Mouse (Mus musculus) c-Kit-positive CD71-positive TER-119-positive erythroid progenitor cells, embryonic 14.5 days (primary cell): ENCODE results near the gene Ttc23l.
A peak's percentile ranks its signal among the peaks of the same experiment; 100 is the strongest.
"Not testable (repeated sequence)": the region's sequence is repeated elsewhere in the genome, so short reads cannot be mapped to it uniquely, and the experiment has no call there.

Source experiments
- DNase-seq: peaks from one replicate; pipeline ENCODE4 v3.0.0-alpha.2; 2013; ENCODE audit warnings: low spot score

Gene Ttc23l

DNA sequence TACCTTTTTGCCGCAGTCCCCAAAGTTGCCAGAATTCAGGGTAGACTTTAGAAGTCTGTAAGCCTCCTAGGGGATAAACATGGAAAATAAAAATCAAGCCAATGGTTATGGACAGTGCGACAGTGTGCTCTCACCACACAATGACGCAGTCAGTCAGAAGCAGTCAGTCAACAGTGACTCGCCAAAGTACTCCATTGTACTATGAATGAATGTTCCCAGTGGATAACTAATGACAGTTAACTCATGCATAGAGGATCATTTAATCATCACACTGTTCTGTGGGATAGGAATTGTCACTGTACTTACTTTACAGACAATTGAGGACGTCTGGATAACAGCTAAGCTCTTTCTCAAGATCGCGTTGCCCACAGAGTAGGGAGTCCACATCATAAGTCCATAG lies 43.3 kb downstream of the Ttc23l start:
- no peak for DNase-seq

DNA sequence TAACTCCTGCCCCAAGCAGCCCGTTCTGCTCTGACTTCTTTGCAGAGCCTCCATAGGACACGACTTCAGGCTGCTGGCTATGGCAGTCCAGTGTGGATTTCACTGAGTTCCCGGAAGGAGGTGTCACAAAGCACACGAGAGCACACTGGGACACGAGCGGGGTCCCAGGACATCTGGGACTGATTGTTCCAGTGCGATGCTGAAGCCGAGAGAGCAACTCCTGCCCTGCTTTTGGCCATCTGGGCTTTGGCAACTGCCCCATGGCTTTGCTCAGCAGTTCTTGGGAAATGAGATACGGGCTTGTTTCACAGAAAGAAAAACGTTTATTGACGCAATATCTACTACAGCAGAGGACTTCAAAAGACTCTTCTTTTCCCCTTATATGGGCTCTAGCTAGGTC lies 52.4 kb downstream of the Ttc23l start:
- no peak for DNase-seq

DNA sequence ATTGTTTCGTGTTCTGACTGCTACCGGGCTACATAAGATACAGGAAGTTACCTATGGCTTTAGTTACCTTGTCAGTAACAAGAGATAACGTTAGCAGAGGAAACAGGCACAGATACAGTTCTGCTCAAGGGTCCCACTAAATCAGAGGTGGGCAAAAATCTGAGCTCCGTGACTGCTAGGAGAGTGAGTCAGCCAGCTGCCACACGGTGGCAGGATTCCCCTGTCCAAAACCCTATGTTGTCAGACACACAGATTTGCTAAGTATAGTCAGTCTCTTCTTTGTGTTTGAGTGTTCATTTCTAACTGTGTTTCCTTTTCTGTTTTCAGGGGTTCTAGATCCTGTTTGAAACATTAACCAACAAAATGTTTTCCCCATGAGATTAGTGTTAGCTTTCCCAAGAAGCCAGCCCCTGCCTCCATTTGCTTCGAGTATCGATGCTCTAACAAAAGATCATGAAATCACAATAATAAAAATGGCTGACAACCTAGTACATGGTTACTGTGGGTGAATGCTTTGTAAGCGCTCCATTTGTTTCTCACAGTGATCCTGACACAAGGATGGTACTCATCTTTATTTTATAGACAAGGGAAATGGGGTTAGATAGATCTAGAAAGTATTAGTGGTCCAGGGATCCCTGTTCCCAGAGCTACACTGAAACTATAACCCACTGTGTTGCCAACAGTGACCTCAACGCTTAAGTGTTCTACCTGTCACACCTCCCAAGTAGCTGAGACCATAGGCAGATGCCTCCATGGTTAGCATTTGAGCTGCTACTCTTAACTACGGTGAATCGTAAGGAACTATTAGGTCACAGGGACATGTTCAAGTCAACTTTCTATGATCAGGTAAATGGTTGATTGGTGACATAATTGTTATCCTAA lies 57.4 kb downstream of the Ttc23l start:
- DNase-seq = no peak

- no peak for DNase-seq
Observed at GRCm38 (mm10) chr15:10500035-10500434, 58.4 kb downstream of the Ttc23l start.

DNA sequence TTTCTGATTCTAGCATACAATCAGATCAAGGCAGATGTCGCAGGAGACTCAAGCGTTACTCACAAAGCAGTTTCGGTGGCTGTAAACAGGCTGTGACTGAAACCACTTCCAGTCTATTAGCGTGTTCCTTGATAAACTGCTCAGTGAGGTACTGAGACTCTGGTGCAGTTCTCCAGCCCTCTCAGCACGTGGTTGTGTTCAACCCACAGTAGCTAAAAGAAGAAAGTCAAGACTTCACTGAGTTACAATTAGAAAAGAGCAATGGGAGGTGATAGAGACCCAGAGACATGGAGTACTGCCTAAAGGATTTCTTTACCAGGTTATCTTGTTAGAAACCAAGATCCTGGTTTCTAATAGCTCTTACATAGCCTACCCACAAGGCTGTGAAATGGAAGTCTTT lies 58.9 kb downstream of the Ttc23l start:
- no peak for DNase-seq

DNA sequence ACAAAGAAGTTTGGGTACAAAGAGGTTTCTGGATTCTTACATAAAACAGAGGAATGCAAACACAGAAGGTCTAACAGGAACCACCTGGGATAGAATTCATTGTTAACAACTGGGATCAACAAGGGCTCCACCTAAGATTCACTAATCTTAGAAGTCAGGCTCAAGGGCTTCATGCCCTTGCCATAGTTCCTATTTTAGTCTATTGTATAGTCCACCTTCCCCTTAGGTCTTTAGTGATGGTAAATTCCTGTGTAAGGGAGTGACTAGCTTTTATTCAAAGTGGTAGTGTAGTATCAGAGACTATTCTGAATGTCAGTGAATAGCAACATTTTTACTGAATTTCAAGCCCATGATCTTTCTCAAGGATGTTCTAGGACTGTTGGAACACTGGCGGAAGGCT lies 61.8 kb downstream of the Ttc23l start:
- DNase-seq = not testable (repeated sequence)

GRCm38 (mm10) chr15:10495944-10496343 lies 62.5 kb downstream of the Ttc23l start:
- no peak for DNase-seq

GRCm38 (mm10) chr15:10490101-10490500 lies 68.4 kb downstream of the Ttc23l start:
- DNase-seq = no peak

GRCm38 (mm10) chr15:10487246-10487645 lies 71.2 kb downstream of the Ttc23l start:
- DNase-seq = no peak

DNA sequence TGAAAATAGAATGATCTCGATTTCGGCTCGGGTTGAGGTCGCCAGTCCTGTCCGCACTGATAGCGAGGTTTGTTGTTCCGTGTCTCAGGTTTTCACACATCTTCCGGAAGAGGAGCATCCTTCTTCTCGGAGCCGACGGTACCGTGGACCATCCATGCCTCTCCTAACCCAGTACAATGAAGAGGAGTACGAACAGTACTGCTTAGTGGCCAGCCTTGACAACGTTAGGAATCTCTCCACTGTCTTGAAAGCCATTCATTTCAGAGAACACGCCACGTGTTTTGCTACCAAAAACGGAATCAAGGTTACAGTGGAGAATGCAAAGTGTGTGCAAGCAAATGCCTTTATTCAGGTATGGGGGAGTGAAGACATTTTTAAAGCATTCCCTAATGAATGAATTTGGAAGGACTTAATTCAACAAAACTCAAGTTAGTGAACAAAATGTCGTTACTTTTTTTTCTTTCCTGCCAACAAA lies 72.1 kb downstream of the Ttc23l start:
- no peak for DNase-seq

DNA sequence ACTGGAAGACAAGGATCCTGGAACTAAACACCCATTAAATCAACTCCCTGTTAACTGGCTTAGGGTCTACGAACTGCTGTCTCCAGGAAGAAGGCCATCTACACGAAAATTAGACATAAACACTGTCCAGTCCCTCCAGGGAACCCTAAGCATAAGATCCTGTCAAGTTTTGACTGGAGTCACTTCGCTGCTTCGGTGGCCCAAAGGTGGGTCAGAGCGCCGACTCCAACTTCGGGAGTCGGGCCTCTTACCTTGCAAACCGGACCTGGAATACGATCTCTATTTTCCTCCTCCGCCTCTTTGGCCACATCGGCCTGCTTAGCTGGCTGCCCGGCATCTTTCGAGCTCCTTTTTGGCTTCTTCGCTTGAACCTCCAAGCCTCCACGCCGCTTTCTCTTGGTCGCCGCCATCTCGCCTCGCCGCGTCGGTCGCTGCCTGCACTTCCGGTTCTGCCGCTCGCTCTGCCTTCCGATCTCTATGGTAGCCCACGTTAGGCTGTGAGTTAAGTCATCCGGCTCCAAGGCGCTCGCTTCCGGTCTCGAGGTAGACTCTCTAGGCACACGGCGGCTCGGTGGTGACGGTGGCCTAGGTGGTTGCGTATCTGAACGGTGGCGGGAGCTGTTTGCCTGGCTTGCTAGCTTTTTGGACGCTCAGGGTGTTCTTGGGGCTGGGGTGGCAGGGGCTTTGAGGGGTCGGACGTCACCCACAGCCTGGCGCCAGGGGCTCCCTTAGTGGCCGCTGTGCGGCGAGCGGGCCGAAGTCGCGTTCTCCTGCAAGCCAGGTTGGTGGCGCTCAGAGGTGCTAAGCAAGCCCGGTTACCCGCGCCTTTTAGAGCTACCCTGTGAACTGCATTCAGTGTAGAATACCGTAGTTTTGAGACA lies 72.7 kb downstream of the Ttc23l start, which contains the start of the genes Brix1 and Rad1:
Gene Brix1 (minus strand): TSS at position 464 of the 881 bp plus-strand sequence.
Gene Rad1 (plus strand): TSS at position 535 of the 881 bp plus-strand sequence.
- peak; percentile 92 for DNase-seq

DNA sequence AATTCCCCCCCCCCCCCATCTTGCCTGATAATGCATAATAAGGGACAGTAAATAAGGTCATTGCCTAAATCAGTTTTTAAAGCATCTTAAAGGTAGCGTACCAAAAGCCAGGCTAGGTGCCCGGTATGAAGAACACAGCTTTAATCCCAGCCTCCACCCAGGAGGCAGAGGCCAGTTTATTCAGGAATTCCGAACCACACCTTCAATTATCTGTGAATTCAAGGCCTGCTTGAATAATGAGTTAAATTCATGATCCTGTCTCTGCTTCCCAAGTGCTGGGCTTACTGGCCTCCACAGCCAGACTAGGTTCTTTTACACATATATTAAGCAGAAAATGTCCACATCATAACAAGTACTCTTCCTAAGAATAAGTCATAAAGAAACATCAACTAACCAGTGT lies 87.5 kb downstream of the Ttc23l start:
- DNase-seq = no peak

DNA sequence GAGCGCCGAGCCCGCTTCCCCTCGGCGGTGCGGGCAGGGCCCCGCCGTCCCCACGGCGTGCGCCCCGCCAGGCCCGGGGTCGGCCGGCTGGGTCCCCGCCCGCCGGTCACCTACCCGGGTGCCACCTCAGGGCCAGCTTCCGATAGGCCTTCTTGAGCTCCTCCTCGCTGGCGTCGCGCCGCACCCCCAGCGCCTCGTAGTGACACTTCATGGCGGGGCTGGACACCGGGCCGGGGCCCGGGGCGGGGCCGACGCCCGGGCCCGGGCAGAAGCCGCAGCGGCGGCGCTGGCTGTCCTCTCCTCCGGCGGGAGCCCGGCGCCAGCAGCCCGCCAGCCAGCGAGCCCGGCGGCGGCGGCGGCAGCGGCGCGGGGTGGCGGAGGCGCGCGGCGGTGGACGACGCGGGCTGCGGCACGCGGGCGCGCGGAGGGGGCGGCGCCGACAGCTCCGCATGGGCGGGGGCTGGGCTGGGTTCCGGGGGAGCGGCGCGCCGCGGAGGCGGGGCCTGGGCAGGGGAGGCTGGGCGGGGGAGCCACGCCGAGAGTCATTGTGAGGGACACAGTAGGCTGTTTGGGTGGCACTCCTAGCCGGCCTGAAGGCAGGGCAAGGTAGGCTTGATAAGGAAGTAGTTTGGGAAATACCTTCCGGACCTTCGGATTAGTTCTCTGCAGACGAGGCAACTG lies 88.2 kb downstream of the Ttc23l start, which contains the start of gene Dnajc21:
Gene Dnajc21 (minus strand): TSS at position 366 of the 681 bp plus-strand sequence.
- peak; percentile 73 for DNase-seq

DNA sequence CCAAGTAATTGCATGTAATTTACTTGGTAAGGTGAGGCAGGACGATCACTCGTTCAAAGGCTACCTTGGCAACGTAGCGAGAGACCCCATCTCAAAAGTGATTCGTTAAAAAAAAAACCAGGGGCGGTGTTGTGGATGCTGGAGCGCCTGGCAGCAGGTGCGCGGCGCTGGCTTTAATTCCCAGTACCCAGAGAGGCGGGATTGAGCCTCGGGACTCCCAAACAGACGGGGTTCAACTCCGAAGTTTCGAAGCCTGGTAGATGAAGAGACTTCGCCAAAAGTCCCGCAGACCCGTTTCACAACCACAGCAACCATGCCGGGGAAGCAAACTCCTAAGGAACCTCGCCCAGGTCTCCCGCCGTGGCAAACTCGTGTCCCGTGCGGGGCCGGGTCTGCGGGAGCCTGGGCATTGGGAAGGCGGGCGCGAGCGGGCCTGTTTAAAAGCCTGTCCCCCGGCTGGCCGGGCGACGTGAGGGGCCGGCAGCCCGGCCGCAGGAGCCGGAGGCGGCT lies 88.8 kb downstream of the Ttc23l start:
- no peak for DNase-seq

DNA sequence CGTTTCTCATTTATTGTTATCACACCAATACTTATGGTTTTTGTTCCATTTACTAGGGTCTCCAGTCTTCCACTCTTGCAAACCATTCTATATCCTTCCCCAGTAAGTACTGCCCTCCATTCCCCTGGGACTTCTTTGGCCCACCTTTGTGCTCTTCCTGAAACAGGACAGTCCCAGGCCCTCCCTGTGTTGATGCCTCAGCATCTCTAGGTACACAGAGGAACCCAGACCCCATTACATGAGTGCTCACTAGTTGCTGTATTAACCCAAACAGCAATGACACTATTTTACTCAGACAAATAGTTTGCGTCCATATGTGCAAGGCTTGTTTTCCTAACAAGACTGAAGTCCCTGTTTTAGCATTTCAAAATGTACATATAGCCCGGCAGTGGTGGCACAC lies 89.7 kb downstream of the Ttc23l start:
- DNase-seq = no peak

DNA sequence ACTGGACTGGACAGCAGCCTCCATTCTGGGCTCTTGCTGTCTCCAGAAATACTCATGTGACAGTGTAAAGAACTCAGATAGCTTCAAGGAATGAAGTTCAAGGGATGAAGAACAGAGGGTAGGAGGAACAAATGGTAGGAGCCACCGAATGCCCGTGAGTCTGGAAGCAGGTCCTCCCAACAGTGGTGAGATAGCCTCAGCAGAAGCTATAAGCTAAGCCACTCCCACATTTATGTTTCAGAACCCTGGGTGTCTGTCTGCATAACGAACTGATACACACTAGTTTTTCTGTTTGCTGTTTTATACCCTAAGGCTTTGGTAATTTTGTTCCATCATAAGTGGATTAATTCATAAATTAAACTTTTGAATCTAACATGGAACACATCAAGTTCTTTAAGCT lies 93.8 kb downstream of the Ttc23l start:
- DNase-seq = no peak

DNA sequence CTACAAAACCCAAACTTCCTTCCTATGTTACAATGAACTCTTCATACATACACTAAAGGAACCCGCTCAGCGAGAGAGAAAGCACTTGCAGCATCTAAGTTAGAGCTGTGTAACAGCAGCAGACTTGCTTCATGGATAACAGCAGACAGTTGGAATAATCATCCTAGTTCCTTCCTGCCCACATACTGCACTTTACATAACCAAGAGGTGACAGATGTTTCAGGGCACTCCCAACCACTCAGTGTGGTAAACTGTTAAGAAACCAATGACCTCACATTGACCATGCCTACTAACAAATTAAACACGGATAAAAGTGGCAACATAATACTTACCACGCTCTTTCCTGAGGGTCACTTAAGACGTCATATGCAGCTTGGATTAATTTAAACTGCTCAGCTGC lies 94.9 kb downstream of the Ttc23l start:
- DNase-seq = no peak

DNA sequence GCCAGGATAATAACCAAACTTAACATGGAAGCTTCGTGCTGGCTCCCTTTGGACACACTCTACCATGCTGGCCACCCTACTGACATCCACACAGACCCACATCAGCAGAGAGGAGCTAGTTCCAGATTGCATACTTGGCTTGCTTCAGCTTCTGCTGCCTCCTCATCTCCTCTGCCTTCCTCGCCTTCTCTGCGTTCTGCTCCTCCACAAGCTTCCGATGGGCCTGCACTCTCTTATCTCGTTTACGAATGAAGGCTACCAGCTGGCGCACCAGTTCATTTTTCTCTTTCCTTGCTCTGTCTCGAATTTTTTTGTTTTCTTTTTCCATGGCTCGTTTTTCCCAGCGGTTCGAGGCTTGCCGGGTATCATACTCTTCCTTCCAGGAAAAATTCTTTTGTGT lies 97.5 kb downstream of the Ttc23l start:
- DNase-seq = no peak
